ENCODE assay signal across 23 mouse cellular contexts in genomic region chr8:33177642-33178041, GRCm38 (mm10).
DNase-seq lines count a peak whose midpoint lies in the region; ATAC-seq and TF ChIP-seq lines count a peak whose summit lies in the region.
"Had no signal": no experiment of that assay in that cellular context is flagged by ENCODE, and none has a peak within 500 bp of the region (broad histone marks: within the 10 kb centered on the region; RNA-seq: fewer than 3 reads in every experiment).

No protein-coding gene starts in this region.

- H3K4me3 ChIP-seq in forebrain, embryonic 14.5 days (ENCODE audit: low read depth, low read length), result no peak overlapping the region
- H3K4me3 ChIP-seq in forebrain, embryonic 15.5 days, result no peak overlapping the region
- no peak overlapping the region for H3K4me3 ChIP-seq in layer of hippocampus, adult 2 months
- H3K4me3 ChIP-seq in midbrain, postnatal 0 days (ENCODE audit: low read depth, low read length), result no peak overlapping the region
- H3K4me3 ChIP-seq: erythroblast, embryonic 14.5 days; forebrain, embryonic 12.5 days; intestine, embryonic 15.5 days had no signal

- no peaks in the 10 kb centered on the region for H3K9me3 ChIP-seq in forebrain, embryonic 14.5 days (replicated peaks; ENCODE audit: control insufficient read depth, low read length)
- no peaks in the 10 kb centered on the region for H3K9me3 ChIP-seq in forebrain, embryonic 15.5 days
- H3K9me3 ChIP-seq in midbrain, postnatal 0 days (ENCODE audit: low read length), result no peaks in the 10 kb centered on the region
- H3K9me3 ChIP-seq: forebrain, embryonic 12.5 days; intestine, embryonic 15.5 days had no signal

- peak; percentile 50 for TF ChIP-seq CTCF in layer of hippocampus, adult 2 months (conservative IDR thresholded peaks at IDR 0.05)
- peak; percentile 32 for TF ChIP-seq CTCF in Patski (IDR thresholded peaks at IDR 0.05)
- TF ChIP-seq CTCF in midbrain, postnatal 0 days (IDR thresholded peaks at IDR 0.05), result peak; percentile 59

- ATAC-seq in forebrain, embryonic 14.5 days, result no peak
- no peak for ATAC-seq in forebrain, embryonic 15.5 days (replicated peaks)
- peak; percentile 83 for ATAC-seq in Patski
- no peak for ATAC-seq in midbrain, postnatal 0 days (ENCODE audit: low FRiP score)
- ATAC-seq: hindbrain, embryonic 16.5 days; intestine, embryonic 15.5 days had no signal

- H3K36me3 ChIP-seq in forebrain, embryonic 14.5 days (ENCODE audit: control insufficient read depth, insufficient read depth, low read length), result no peaks in the 10 kb centered on the region
- no peaks in the 10 kb centered on the region for H3K36me3 ChIP-seq in forebrain, embryonic 15.5 days
- H3K36me3 ChIP-seq in midbrain, postnatal 0 days (ENCODE audit: insufficient read depth, low read length), result no peaks in the 10 kb centered on the region
- H3K36me3 ChIP-seq: forebrain, embryonic 12.5 days; intestine, embryonic 15.5 days had no signal

- H3K4me1 ChIP-seq in forebrain, embryonic 14.5 days (ENCODE audit: control insufficient read depth, insufficient read depth, low read length), result no peaks in the 10 kb centered on the region
- no peaks in the 10 kb centered on the region for H3K4me1 ChIP-seq in forebrain, embryonic 15.5 days
- H3K4me1 ChIP-seq in midbrain, postnatal 0 days (ENCODE audit: insufficient read depth, low read length), result no peaks in the 10 kb centered on the region
- H3K4me1 ChIP-seq: forebrain, embryonic 12.5 days; intestine, embryonic 15.5 days had no signal

- POLR2A ChIA-PET in Patski (lab: Charles Lee), result no interaction called here

- no peak overlapping the region for H3K27ac ChIP-seq in forebrain, embryonic 14.5 days (ENCODE audit: low read depth, low read length)
- H3K27ac ChIP-seq in forebrain, embryonic 15.5 days (replicated peaks), result no peak overlapping the region
- no peak overlapping the region for H3K27ac ChIP-seq in layer of hippocampus, adult 2 months
- no peak overlapping the region for H3K27ac ChIP-seq in midbrain, postnatal 0 days (ENCODE audit: low read depth, low read length)
- H3K27ac ChIP-seq: forebrain, embryonic 12.5 days; intestine, embryonic 15.5 days; liver, embryonic 14.5 days; macrophage had no signal

- H3K4me2 ChIP-seq in forebrain, embryonic 14.5 days (ENCODE audit: low read length), result no peak overlapping the region
- no peak overlapping the region for H3K4me2 ChIP-seq in forebrain, embryonic 15.5 days (replicated peaks)
- H3K4me2 ChIP-seq in midbrain, postnatal 0 days (ENCODE audit: low read depth, low read length, poor library complexity, severe bottlenecking), result no peak overlapping the region
- H3K4me2 ChIP-seq: forebrain, embryonic 12.5 days; intestine, embryonic 15.5 days had no signal

- peak; percentile 3 for DNase-seq in forebrain, embryonic 14.5 days (ENCODE audit: low spot score)
- DNase-seq in layer of hippocampus, adult 2 months (ENCODE audit: low spot score in 2 of 2), result no peak
- no peak for DNase-seq in layer of hippocampus, adult 11-12 months (ENCODE audit: low spot score)
- peak; percentile 38 for DNase-seq in Patski (ENCODE audit: low read depth, low spot score)
- peak; percentile 46 for DNase-seq in midbrain, postnatal 0 days (ENCODE audit: low spot score)
- no peak for DNase-seq in adrenal gland, postnatal 36 days
- DNase-seq: adrenal gland, adult 8-10 months; cerebellum, adult 11-12 months; heart, postnatal 14 days; kidney, adult 2 months; kidney, postnatal 36 days; layer of hippocampus, postnatal 36 days; liver; lung, adult 2 months; lung, postnatal 10 days; thymus, postnatal 4 days had no signal

- H3K9ac ChIP-seq in forebrain, embryonic 14.5 days (ENCODE audit: low read length), result no peak overlapping the region
- H3K9ac ChIP-seq in forebrain, embryonic 15.5 days (replicated peaks), result no peak overlapping the region
- H3K9ac ChIP-seq in midbrain, postnatal 0 days (replicated peaks; ENCODE audit: low read length, poor library complexity, severe bottlenecking), result no peak overlapping the region
- H3K9ac ChIP-seq: forebrain, embryonic 12.5 days; intestine, embryonic 15.5 days; liver, embryonic 14.5 days had no signal

- CTCF ChIA-PET in Patski (lab: Charles Lee), result no interaction called here

- in situ Hi-C loops in Patski (cut with MboI; ENCODE audit: low pct_unique_long_range_greater_than_20kb), result no loop called here

- WGBS in forebrain, embryonic 14.5 days, result 85% methylated on average over 6 of the region's 6 CpGs
- 81% methylated on average over 6 of the region's 6 CpGs for WGBS in forebrain, embryonic 15.5 days
- 58% methylated on average over 6 of the region's 6 CpGs for WGBS in midbrain, postnatal 0 days

- no peaks in the 10 kb centered on the region for H3K27me3 ChIP-seq in forebrain, embryonic 14.5 days (replicated peaks; ENCODE audit: control insufficient read depth, insufficient read depth, low read length)
- H3K27me3 ChIP-seq in forebrain, embryonic 15.5 days, result no peaks in the 10 kb centered on the region
- H3K27me3 ChIP-seq in Patski, result no peaks in the 10 kb centered on the region
- no peaks in the 10 kb centered on the region for H3K27me3 ChIP-seq in midbrain, postnatal 0 days (ENCODE audit: insufficient read depth, low read length)
- H3K27me3 ChIP-seq: forebrain, embryonic 12.5 days; intestine, embryonic 15.5 days had no signal

Comparison
In these comparisons a context has a peak if more than half of its experiments do, and no peak if none do; other contexts are left out.
1. DNase-seq: peak in forebrain, embryonic 14.5 days (single experiment), Patski (single experiment) and midbrain, postnatal 0 days (single experiment); none in layer of hippocampus, adult 2 months (0 of 2), layer of hippocampus, adult 11-12 months (single experiment) and adrenal gland, postnatal 36 days (0 of 2).
2. Peak in every context shown above with its lines, with median percentiles within 50 percentile points of each other: CTCF ChIP-seq.